Mouse (Mus musculus): ENCODE results near the gene Lmod3.

Lmod3 gene

GRCm38 (mm10) chr6:97226083-97226491, 26.5 kb downstream of the Lmod3 start:
- DNase-seq (ENCODE audit: extremely low spot score), result no peak

DNA sequence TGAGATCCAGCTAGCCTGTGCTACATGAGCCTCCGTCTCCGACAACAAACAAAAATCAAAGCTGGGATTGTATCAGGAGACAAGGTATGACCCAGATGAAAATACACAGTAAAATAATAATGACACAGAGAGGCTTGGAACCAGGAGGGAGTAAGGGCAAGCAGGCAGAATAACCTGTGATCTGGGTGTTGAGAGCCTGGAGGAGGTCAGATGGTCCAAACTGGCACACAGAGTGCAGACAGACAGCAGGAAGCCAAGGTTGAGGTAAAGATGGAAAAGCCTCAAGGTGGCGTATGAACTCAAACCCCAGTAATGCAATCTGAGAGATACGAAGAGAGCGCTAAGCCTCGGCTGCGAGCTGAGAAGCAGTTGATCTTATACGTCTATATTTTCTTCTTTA, 28.1 kb downstream of the Lmod3 start:
- DNase-seq (ENCODE audit: extremely low spot score), result no peak

GRCm38 (mm10) chr6:97223566-97223965, 29.0 kb downstream of the Lmod3 start:
- no peak for DNase-seq (ENCODE audit: extremely low spot score)

DNA sequence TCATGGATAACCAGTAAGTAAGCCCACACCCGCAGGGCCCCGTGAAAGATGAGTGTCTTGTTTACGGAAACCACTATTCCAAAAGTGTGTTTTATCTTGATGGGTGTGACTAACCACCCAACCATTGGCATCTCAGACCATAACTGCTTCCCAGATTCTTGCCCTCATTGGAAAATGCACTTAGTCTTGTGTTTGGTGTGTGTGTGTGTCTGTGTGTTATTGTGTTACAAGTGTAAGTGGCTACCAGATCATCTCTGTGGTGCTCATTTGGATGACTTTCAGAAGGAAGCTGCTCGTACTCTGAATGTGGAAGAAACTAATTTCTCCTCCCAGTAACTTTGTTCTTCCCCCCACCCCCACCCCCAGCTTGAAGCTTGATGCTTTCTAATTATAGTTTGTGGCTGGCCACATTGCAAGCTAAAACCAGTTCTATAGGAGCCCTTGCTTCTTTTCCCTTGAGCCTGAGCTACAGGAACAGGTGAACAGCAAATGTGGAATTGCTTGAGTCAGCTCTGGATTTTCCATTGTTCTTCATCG, 29.6 kb downstream of the Lmod3 start:
- DNase-seq (ENCODE audit: extremely low spot score), result no peak

DNA sequence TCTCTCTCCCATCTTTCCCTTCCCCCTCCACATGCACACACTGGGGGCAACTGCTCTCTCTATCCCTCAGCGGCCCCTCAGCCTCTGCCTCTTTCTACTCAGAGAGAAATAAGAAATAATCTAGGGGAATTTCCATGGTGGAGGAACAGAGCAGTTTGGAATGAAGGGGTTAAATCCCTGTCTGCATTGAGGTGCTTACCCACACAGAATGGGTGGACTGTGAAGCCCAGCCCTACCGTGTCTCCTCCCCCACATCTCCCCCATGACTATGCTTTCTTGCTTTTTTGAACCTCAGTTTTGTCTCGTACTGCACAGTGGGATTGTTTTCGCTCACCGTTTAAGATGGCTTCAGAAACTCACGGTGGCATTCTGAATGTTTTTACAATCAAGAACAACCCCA, 30.2 kb downstream of the Lmod3 start:
- no peak for DNase-seq (ENCODE audit: extremely low spot score)

DNA sequence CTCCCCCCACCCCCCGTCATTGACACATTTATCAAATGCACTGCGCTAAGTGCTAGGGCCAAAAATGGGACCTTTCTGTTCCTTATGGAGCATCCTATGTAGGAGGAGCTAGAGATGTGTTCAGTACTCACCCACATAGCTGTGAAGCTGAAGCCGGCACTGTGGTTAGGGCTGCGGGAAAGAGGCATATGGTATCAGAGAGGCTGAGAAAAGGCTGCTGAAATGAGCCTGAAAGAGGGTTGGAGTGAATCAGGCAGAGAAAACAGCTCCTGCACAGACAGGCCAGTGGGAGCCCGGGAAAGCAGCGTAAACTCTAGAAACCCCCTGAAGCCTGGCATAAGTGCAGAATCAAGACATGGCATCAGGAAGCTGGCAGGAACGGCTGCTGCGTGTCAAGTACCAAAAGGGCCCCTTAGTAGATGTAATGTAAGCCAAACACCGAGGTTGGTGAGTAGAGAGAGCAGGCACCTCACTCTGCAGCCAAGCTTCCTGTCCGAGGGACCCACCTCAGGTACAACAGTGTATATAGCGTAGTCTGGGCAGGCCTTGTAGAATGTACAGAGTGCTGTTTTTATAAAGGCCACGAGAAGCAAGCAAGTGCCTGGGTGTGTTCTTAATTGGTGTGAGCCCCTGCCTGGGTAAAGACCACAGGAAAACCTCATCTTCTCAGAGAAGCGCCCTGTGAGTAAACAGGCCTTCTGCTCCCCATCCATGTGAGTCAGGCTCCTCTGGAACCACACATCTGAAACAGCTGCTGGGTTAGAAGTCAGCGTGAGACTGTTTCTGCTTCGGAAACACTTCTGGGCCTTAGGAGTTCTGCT, 31.1 kb downstream of the Lmod3 start:
- no peak for DNase-seq (ENCODE audit: extremely low spot score)

DNA sequence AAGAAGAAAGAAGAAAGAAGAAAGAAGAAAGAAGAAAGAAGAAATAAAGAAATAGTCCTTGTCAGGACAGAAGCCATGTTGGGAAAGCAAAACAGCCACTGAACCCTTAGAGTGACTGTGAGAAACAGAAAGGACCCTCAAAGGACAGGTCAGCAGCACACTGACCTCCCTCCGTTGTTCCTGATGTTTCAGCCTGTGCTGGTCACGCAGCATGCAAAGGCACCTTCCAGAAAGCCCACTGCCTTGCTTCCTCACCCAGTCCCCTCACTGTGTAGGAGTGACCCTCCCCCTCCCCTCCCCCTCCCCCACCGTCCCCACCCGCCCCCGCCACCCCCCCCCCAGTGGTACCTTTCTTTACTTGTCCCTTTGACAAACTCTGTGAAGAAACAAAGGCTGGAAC, 31.9 kb downstream of the Lmod3 start:
- no peak for DNase-seq (ENCODE audit: extremely low spot score)

- no peak for DNase-seq (ENCODE audit: extremely low spot score)
Measured at GRCm38 (mm10) chr6:97216154-97216821, 36.3 kb downstream of the Lmod3 start.

- no peak for DNase-seq (ENCODE audit: extremely low spot score)
Measured at GRCm38 (mm10) chr6:97211981-97212380, 40.6 kb downstream of the Lmod3 start.

DNA sequence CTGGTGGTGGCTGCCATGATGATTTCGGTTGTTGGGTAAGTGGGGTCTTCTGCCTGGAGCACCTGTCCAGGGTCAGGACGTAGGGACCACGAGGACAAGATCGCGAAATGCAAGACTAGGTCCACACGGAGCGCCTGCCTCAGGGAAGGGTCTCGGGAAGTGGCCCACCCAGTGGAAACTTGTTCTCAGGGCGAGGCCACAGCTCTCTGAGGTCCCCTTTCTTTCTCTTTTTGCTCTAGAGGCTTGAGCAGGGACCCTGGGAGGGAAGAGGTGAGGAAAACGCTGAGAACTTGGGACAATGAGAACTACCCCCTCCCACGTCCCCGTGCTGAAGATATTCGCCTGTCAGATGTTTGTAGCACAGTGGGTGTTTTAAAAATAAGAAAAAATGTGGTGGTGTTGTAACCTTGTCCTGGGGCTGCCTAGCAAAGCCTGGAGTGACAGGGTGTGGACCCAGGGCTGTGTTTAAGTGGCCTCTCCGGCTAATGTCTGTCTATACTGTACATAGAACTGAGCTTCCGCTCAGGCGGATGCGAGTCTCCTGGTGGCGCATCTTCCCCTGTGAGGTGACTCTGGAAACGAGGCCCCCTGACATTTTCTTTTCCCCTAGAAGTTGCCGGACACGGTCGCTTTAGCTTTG, 41.5 kb downstream of the Lmod3 start:
- no peak for DNase-seq (ENCODE audit: extremely low spot score)

- DNase-seq (ENCODE audit: extremely low spot score), result peak; percentile 87
Measured at GRCm38 (mm10) chr6:97210191-97210961, 42.2 kb downstream of the Lmod3 start, which contains the start of gene Arl6ip5. TSS of gene Arl6ip5 (plus strand) at chr6:97210689.

GRCm38 (mm10) chr6:97209751-97210150, 42.8 kb downstream of the Lmod3 start:
- DNase-seq (ENCODE audit: extremely low spot score), result no peak

DNA sequence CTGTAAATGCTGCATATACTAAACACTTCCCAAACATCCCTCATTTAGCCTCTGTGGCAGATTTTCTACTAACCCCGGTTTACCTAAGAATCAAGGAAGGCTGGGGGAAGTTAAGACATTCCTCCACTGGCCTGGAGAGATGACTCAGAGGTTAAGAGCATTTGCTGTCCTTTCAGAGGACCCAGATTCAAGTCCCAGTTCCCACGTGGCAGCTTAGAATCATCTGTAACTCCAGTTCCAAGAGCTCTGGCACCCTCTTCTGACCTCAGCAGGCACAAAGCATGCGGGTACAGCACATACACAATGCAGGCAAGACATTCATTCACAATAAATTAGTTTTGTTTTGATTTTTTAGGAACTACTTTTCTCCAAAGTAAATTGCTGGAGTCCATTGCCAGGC, 43.4 kb downstream of the Lmod3 start:
- DNase-seq (ENCODE audit: extremely low spot score), result no peak

GRCm38 (mm10) chr6:97208406-97208805, 44.2 kb downstream of the Lmod3 start:
- DNase-seq (ENCODE audit: extremely low spot score), result no peak

GRCm38 (mm10) chr6:97207085-97207484, 45.5 kb downstream of the Lmod3 start:
- DNase-seq (ENCODE audit: extremely low spot score), result no peak

- peak; percentile 100 for DNase-seq (ENCODE audit: extremely low spot score)
Measured at GRCm38 (mm10) chr6:97205439-97205885, 47.1 kb downstream of the Lmod3 start, which contains the start of gene Uba3. TSS of gene Uba3 (minus strand) at chr6:97205647.

DNA sequence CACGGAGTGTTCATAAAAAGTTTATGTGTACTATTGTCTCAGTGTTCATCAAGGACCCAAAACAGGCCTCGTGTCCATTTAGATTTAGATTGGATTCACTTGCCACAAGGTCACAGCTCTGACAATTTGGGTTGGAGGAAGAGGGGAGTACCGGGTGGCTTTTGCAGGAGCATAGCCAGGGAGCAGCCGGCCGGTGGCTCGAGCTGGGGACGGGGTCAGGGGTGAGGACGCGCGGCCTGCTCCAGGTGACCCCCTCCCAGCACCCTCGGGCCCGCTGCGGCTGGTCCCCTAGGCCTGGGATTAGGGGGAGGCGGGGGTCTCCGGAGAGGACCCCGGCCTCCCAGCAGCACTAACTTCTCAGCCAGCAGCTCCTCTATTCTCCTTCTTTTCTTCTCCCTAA, 47.6 kb downstream of the Lmod3 start:
- DNase-seq (ENCODE audit: extremely low spot score), result no peak

DNA sequence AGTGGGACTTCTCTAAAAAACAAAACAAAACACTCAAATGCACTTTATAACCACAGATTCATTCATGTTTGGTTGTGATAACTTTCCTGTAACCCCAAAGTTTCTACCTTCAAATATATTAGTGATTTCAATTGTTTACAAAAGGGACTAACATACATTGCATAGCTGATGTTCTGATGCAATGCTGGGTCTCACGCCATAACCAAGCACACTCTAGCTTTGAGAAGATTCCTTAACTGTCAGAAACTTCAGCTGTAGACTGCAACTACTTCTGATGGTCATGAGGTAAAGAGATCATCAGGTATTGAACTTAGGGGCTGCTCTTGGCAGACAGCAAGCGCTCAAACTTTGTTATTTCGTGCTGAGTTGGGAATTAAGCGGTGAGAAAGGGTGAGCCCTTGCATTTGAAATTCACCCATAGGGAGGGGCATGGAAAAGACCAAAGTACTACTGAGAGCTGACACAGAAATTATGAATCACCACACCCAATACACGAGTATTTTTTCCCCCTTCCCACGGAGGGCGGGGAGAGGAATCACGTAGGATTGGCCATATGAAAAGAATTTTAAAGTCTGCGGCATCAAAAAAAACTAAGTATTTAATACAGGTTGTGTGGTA, 48.2 kb downstream of the Lmod3 start:
- DNase-seq (ENCODE audit: extremely low spot score), result no peak

- DNase-seq (ENCODE audit: extremely low spot score), result no peak
Measured at GRCm38 (mm10) chr6:97202477-97202876, 50.1 kb downstream of the Lmod3 start.

- DNase-seq (ENCODE audit: extremely low spot score), result no peak
Measured at GRCm38 (mm10) chr6:97200437-97200836, 52.1 kb downstream of the Lmod3 start.

All from embryo, embryonic 9.5 days (tissue).